ENCODE assay signal across 14 mouse cellular contexts in genomic region chr9:75632111-75632510, GRCm38 (mm10). TPM values are rescaled to one million over a fixed set of nuclear protein-coding genes. Genes with fewer than 3 reads are reported as not detected.
DNase-seq lines count a peak whose midpoint lies in the region; ATAC-seq and TF ChIP-seq lines count a peak whose summit lies in the region.
"Had no signal": no experiment of that assay in that cellular context is flagged by ENCODE, and none has a peak within 500 bp of the region (broad histone marks: within the 10 kb centered on the region; RNA-seq: fewer than 3 reads in every experiment).

No protein-coding gene starts in this region.

- DNase-seq in frontal cortex, postnatal 25 days (ENCODE audit: low spot score in 2 of 2) = no peak
- peak; percentile 19 for DNase-seq in lung, embryonic 14.5 days
- no peak for DNase-seq in lung, postnatal 36 days
- DNase-seq in cerebellum, adult 2 months = peak; percentile 45 to 52
- no peak for DNase-seq in right cerebral cortex, adult 2 months (ENCODE audit: low spot score in 2 of 2)
- DNase-seq: adrenal gland, postnatal 14 days; gastrocnemius, postnatal 10 days; heart, postnatal 14 days; thymus, adult 2 months had no signal

- H3K4me1 ChIP-seq in lung, embryonic 14.5 days (ENCODE audit: insufficient read depth) = no peaks in the 10 kb centered on the region
- peaks cover 11% of the 10 kb centered on the region; the same call in 1 of the 2 replicates for H3K4me1 ChIP-seq in cerebellum, adult 2 months (ENCODE audit: control insufficient read depth, insufficient read depth, low read length)
- H3K4me1 ChIP-seq in embryonic facial prominence, embryonic 13.5 days = peaks cover 21% of the 10 kb centered on the region

- H3K27me3 ChIP-seq in lung, embryonic 14.5 days (ENCODE audit: insufficient read depth, low read length) = no peaks in the 10 kb centered on the region
- no peaks in the 10 kb centered on the region for H3K27me3 ChIP-seq in cerebellum, adult 2 months (ENCODE audit: control insufficient read depth, insufficient read depth, low read length)
- H3K27me3 ChIP-seq in embryonic facial prominence, embryonic 13.5 days = no peaks in the 10 kb centered on the region
- H3K27me3 ChIP-seq: kidney, embryonic 15.5 days had no signal

- 39% methylated on average over 10 of the region's 10 CpGs for WGBS in lung, embryonic 14.5 days
- 19% methylated on average over 10 of the region's 10 CpGs for WGBS in cerebellum, adult 2 months
- WGBS in embryonic facial prominence, embryonic 13.5 days = 20% methylated on average over 10 of the region's 10 CpGs

- H3K4me3 ChIP-seq in lung, embryonic 14.5 days (ENCODE audit: low read depth, low read length) = no peak overlapping the region
- H3K4me3 ChIP-seq in cerebellum, adult 2 months (replicated peaks; ENCODE audit: insufficient read depth, low read depth, low read length) = no peak overlapping the region
- no peak overlapping the region for H3K4me3 ChIP-seq in embryonic facial prominence, embryonic 13.5 days
- H3K4me3 ChIP-seq: kidney, embryonic 15.5 days had no signal

- no peak overlapping the region; the same call in 1 of the 2 replicates for H3K27ac ChIP-seq in lung, embryonic 14.5 days (ENCODE audit: low read depth)
- peak overlapping the region; percentile 37; the same call in 1 of the 2 replicates for H3K27ac ChIP-seq in cerebellum, adult 2 months (ENCODE audit: insufficient read depth, low read length)
- peak overlapping the region; percentile 39; the same call in 1 of the 2 replicates for H3K27ac ChIP-seq in embryonic facial prominence, embryonic 13.5 days
- H3K27ac ChIP-seq: kidney, embryonic 15.5 days had no signal

- H3K9me3 ChIP-seq in lung, embryonic 14.5 days (ENCODE audit: low read depth, low read length) = no peaks in the 10 kb centered on the region
- no peaks in the 10 kb centered on the region for H3K9me3 ChIP-seq in embryonic facial prominence, embryonic 13.5 days
- H3K9me3 ChIP-seq: kidney, embryonic 15.5 days had no signal

- 0 out of 2 replicates have a peak, but pooled peaks cover 2% of the 10 kb centered on the region for H3K36me3 ChIP-seq in lung, embryonic 14.5 days (ENCODE audit: insufficient read depth)
- H3K36me3 ChIP-seq in embryonic facial prominence, embryonic 13.5 days = 0 out of 2 replicates have a peak, but pooled peaks cover 2% of the 10 kb centered on the region

- TF ChIP-seq POLR2A in cerebellum, adult 2 months (IDR thresholded peaks at IDR 0.05; ENCODE audit: borderline replicate concordance, insufficient read depth, low read length) = no peak

- no peak for TF ChIP-seq CTCF in lung, embryonic 14.5 days (IDR thresholded peaks at IDR 0.05; ENCODE audit: low read depth)
- TF ChIP-seq CTCF in cerebellum, adult 2 months (IDR thresholded peaks at IDR 0.05; ENCODE audit: borderline replicate concordance, insufficient read depth, low read depth, low read length) = no peak

- no peak overlapping the region for H3K4me2 ChIP-seq in lung, embryonic 14.5 days
- H3K4me2 ChIP-seq in embryonic facial prominence, embryonic 13.5 days = peak overlapping the region; percentile 20; the same call in 1 of the 2 replicates
- H3K4me2 ChIP-seq: kidney, embryonic 15.5 days had no signal

- H3K9ac ChIP-seq in lung, embryonic 14.5 days = no peak overlapping the region
- H3K9ac ChIP-seq in embryonic facial prominence, embryonic 13.5 days = peak overlapping the region; percentile 46; the same call in 1 of the 2 replicates
- H3K9ac ChIP-seq: kidney, embryonic 15.5 days had no signal

- peak; percentile 50 for ATAC-seq in frontal cortex, adult (ENCODE audit: low TSS enrichment)
- ATAC-seq in lung, embryonic 14.5 days (ENCODE audit: insufficient read depth) = no peak
- ATAC-seq in embryonic facial prominence, embryonic 13.5 days (ENCODE audit: insufficient number of reproducible peaks, insufficient read depth, low FRiP score, low TSS enrichment, low read depth) = no peak
- ATAC-seq in inflammation-experienced regulatory T-cells, adult 6 months = no peak
- ATAC-seq: CD4-positive, CD25-positive, alpha-beta regulatory T cell, adult 4 months had no signal

RNA-seq across cellular contexts. Expression of gene Lysmd2, which starts 6.6 kb away (rescaled TPM):
- polyA plus RNA-seq in lung, embryonic 14.5 days (2014; fragmentation: Nextera tagmentation; extraction: Ambion mirVana) = 29.8 and 30.0 TPM in 2 replicates
- 115 and 120 TPM in 2 replicates for polyA plus RNA-seq in cerebellum, adult 2 months (2012; rRNA removed)
- 32.8 and 37.3 TPM in 2 replicates for polyA plus RNA-seq in embryonic facial prominence, embryonic 13.5 days (2015; fragmentation: Nextera tagmentation; extraction: Ambion mirVana)
- 1 to 10 TPM; 4.9 to 6.1 (median 5.9) TPM for polyA plus RNA-seq in inflammation-experienced regulatory T-cells, adult 6 months (2017; shearing (Covaris generic))

RNA-seq across cellular contexts. Expression of gene Tmod2, which starts 21.0 kb away (rescaled TPM):
- 8.0 and 9.5 TPM in 2 replicates for polyA plus RNA-seq in lung, embryonic 14.5 days (2014; fragmentation: Nextera tagmentation; extraction: Ambion mirVana)
- 86.2 and 86.7 TPM in 2 replicates for polyA plus RNA-seq in cerebellum, adult 2 months (2012; rRNA removed)
- 19.8 and 23.0 TPM in 2 replicates for polyA plus RNA-seq in embryonic facial prominence, embryonic 13.5 days (2015; fragmentation: Nextera tagmentation; extraction: Ambion mirVana)
- polyA plus RNA-seq in inflammation-experienced regulatory T-cells, adult 6 months (2017; shearing (Covaris generic)) = under 1 TPM in 2 of 3 experiments, not detected in 1; 0.04 to 0.09 TPM

RNA-seq across cellular contexts. Expression of gene Scg3, which starts 51.7 kb away (rescaled TPM):
- 0.39 and 0.53 TPM in 2 replicates for polyA plus RNA-seq in lung, embryonic 14.5 days (2014; fragmentation: Nextera tagmentation; extraction: Ambion mirVana)
- 237 and 254 TPM in 2 replicates for polyA plus RNA-seq in cerebellum, adult 2 months (2012; rRNA removed)
- 1.8 and 2.2 TPM in 2 replicates for polyA plus RNA-seq in embryonic facial prominence, embryonic 13.5 days (2015; fragmentation: Nextera tagmentation; extraction: Ambion mirVana)
- polyA plus RNA-seq in inflammation-experienced regulatory T-cells, adult 6 months (2017; shearing (Covaris generic)) = not detected
- polyA plus RNA-seq: CD4-positive, CD25-positive, alpha-beta regulatory T cell, adult 4 months had no signal

Comparison
In these comparisons a context has a peak if more than half of its experiments do, and no peak if none do; other contexts are left out.
1. DNase-seq: peak in lung, embryonic 14.5 days (single experiment) and cerebellum, adult 2 months (2 of 2); none in frontal cortex, postnatal 25 days (0 of 2), lung, postnatal 36 days (single experiment) and right cerebral cortex, adult 2 months (0 of 2).
2. RNA of gene Scg3, which starts 51.7 kb away (polyA plus RNA-seq): 237 to 254 TPM in cerebellum, adult 2 months; 1.8 to 2.2 TPM in embryonic facial prominence, embryonic 13.5 days, 0.39 to 0.53 TPM in lung, embryonic 14.5 days and not detected in inflammation-experienced regulatory T-cells, adult 6 months; every median in the first group is over 10 times any median in the second.